Mouse (Mus musculus): Measurements from ENCODE around the gene Try5.
"Not testable (repeated sequence)": the region's sequence is repeated elsewhere in the genome, so short reads cannot be mapped to it uniquely, and the experiment has no call there.

The Try5 gene

DNA sequence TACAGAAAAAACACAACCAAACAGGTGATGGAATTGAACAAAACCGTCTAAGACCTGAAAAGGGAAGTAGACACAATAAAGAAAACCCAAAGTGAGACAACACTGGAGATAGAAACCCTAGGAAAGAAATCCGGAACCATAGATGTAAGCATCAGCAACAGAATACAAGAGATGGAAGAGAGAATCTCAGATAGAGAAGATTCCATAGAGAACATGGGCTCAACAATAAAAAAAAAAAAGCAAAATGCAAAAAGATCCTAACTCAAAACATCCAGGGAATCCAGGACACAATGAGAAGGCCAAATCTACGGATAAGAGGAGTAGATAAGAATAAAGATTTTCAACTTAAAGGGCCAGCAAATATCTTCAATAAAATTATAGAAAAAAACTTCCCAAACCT is at the start of gene Try5:
Gene Try5, minus strand, starts transcription at position 101 of the 400 bp plus-strand sequence.
- not testable (repeated sequence) for DNase-seq (ENCODE audit: low spot score)

DNA sequence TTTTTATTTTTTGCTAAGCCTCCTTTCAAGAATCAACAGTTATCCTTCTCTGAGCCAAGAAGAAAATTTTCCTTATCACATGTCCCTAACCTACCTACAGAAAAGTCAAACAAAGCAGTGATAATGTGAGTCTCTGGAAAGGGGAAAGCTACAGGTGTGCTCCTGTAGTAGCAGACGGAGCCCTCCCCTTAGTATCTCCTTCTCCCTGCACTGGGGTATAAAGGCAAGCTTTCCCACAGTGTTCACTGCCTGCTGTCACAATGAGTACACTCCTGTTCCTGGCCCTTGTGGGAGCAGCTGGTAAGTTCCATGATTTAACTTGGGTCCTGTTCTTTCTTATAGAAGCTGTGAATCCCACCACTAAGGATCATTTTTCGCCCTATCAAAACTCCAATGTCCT is 37.3 kb upstream of the Try5 start, which contains the start of gene Try10:
Gene Try10, plus strand, starts transcription at position 174 of the 400 bp plus-strand sequence.
- DNase-seq (ENCODE audit: low spot score) = no peak

DNA sequence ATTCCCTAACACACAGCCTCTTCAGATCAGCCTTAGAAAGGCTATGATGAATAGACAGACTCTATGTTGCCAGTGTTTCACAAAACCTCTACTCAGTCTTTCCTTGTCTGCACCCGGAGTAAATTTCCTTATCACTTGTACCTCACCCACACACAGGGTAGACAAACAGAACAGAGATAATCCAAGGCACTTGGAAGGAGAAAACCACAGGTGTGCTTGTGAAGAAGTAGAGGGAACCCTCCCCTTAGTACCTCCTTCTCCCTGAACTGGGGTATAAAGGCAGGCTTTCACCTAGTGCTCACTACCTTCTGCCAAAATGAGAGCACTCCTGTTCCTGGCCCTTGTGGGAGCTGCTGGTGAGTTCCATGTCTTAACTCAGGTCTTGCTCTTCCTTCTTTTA is 14.7 kb downstream of the Try5 start, which contains the start of gene Try4:
Gene Try4, plus strand, starts transcription at position 301 of the 400 bp plus-strand sequence.
- no peak for DNase-seq (ENCODE audit: low spot score)

DNA sequence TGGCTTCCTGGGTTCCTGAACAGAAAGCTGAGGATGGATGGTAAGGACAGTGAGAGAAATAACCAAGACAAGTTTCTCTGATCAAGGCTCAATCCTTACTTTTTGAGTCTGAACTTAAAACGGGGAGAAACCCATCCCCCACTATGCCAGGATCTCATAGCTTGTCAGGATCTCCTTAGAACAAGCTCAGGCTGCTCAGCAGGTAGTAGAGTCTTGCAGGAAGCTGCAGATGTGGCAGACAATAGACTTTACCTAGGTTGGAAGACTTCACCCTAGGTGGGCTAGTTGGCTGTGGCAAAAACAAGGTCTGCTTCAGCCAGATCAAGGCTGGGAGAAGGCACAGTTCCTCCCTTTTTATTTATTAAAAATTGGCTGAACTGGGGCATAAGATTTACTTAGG is 18.4 kb downstream of the Try5 start:
- DNase-seq (ENCODE audit: low spot score) = no peak

DNA sequence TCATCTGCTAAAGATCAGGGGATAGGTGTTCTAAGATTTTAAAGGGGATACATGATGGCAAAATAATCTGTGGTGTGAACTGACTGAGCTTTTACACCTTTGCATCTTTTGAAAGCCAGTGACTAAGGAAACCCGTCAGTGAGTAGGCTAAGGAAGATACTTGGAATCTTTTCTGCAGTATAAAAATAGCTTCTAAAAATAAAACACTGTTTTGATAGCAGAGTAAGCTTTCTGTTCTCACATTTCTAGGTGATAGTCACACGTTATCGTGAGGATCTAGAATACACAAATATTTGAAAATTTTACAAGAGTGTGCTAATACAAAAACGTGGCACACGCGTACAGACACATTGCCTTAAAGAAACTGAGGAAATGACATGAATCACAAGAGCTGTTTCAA is 50.5 kb downstream of the Try5 start:
- no peak for DNase-seq (ENCODE audit: low spot score)

DNA sequence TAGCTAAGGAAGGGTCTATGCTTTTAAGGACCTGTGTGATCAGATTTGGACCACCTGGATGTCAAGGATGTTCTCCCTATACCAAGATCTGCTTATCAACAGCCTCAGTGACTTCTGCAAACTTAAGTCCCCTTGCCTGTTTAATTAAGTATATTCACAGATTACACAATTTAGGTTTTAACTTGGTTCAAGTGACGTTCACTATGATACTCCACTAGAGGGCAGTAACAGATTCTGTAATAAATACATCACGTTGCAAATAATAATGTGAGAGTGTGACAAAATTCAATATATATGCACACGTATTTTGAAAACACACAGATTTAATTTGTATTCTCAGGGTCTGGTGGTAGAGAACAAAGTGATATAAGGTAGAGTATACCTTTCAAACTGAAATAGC is 53.8 kb downstream of the Try5 start:
- DNase-seq (ENCODE audit: low spot score) = no peak

All from MN1 (cell line).